Comparison of ENCODE assay signal across 26 mouse cellular contexts in the genomic region with DNA sequence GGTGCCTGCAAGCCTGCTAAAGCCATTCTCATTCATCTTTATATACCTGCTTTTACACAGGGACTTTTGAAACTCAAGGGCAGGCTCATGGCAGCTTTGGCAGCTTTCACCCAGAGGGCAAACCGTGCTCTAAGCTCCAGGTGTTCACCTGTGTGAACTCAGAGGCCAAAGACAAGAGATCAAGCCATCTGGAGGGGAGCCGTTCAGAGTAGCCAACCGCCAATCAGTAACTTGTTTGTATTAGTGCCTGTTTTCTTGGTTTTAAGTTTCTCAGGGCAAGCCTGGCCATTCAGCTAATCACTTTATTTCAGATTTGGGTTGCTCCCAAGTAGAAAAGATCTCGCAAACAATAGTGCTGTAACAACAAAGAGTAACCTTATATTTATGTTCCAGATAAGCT.
DNase-seq lines count a peak whose midpoint lies in the region; ATAC-seq and TF ChIP-seq lines count a peak whose summit lies in the region.
"Had no signal": no experiment of that assay in that cellular context is flagged by ENCODE, and none has a peak within 500 bp of the region (broad histone marks: within the 10 kb centered on the region; RNA-seq: fewer than 3 reads in every experiment).

No protein-coding gene starts in this region.

- no peaks in the 10 kb centered on the region for H3K79me2 ChIP-seq in liver, adult 2 months (ENCODE audit: control insufficient read depth, insufficient read depth, low read length)

- 43% methylated on average over 4 of the region's 4 CpGs for WGBS in liver, adult 2 months
- WGBS in liver, embryonic 11.5 days = 67% methylated on average over 4 of the region's 4 CpGs
- WGBS in embryonic facial prominence, embryonic 14.5 days = 31% methylated on average over 4 of the region's 4 CpGs

- H3K9ac ChIP-seq in liver, adult 2 months (ENCODE audit: low read depth, low read length) = no peak overlapping the region
- H3K9ac ChIP-seq in liver, embryonic 11.5 days (ENCODE audit: low read depth, low read length) = no peak overlapping the region
- no peak overlapping the region for H3K9ac ChIP-seq in embryonic facial prominence, embryonic 14.5 days (ENCODE audit: low read depth, low read length)
- H3K9ac ChIP-seq: embryonic facial prominence, embryonic 15.5 days; forebrain, postnatal 0 days; heart, embryonic 13.5 days; hindbrain, embryonic 12.5 days; hindbrain, embryonic 15.5 days had no signal

- peak overlapping the region; percentile 1; the same call in 1 of the 2 replicates for H3K27ac ChIP-seq in gastrocnemius, adult 2 months
- no peak overlapping the region for H3K27ac ChIP-seq in liver, adult 2 months (replicated peaks; ENCODE audit: insufficient read depth, low read depth, low read length)
- H3K27ac ChIP-seq in liver, embryonic 11.5 days (ENCODE audit: low read depth, low read length) = no peak overlapping the region
- no peak overlapping the region for H3K27ac ChIP-seq in embryonic facial prominence, embryonic 14.5 days (replicated peaks; ENCODE audit: low read depth, low read length)
- H3K27ac ChIP-seq: embryonic facial prominence, embryonic 15.5 days; heart, embryonic 13.5 days; hindbrain, embryonic 12.5 days; hindbrain, embryonic 15.5 days had no signal

- TF ChIP-seq POLR2A in liver, adult 2 months (IDR thresholded peaks at IDR 0.05; ENCODE audit: extremely low read depth, insufficient read depth, low read length) = no peak

- intact Hi-C loops in gastrocnemius, adult 2 months (cut with DNase I) = loop anchor here (10.0 kb wide), 1 partner anchor 110 kb away; no protein-coding TSS in a partner anchor

- no peaks in the 10 kb centered on the region for H3K27me3 ChIP-seq in liver, adult 2 months (ENCODE audit: control insufficient read depth, insufficient read depth, low read length)
- H3K27me3 ChIP-seq in liver, embryonic 11.5 days (replicated peaks; ENCODE audit: control insufficient read depth, insufficient read depth, low read length) = no peaks in the 10 kb centered on the region
- no peaks in the 10 kb centered on the region for H3K27me3 ChIP-seq in embryonic facial prominence, embryonic 14.5 days (replicated peaks; ENCODE audit: control insufficient read depth, insufficient read depth, low read length)
- H3K27me3 ChIP-seq: CH12.LX; embryonic facial prominence, embryonic 15.5 days; heart, embryonic 13.5 days; hindbrain, embryonic 12.5 days; hindbrain, embryonic 15.5 days; Patski had no signal

- H3K4me1 ChIP-seq in liver, adult 2 months (ENCODE audit: control insufficient read depth, insufficient read depth, low read length) = no peaks in the 10 kb centered on the region
- H3K4me1 ChIP-seq in liver, embryonic 11.5 days (replicated peaks; ENCODE audit: control insufficient read depth, insufficient read depth, low read length) = no peaks in the 10 kb centered on the region
- no peaks in the 10 kb centered on the region for H3K4me1 ChIP-seq in embryonic facial prominence, embryonic 14.5 days (ENCODE audit: control insufficient read depth, insufficient read depth, low read length)
- H3K4me1 ChIP-seq: embryonic facial prominence, embryonic 15.5 days; heart, embryonic 13.5 days; hindbrain, embryonic 12.5 days; hindbrain, embryonic 15.5 days had no signal

- ATAC-seq in liver, embryonic 11.5 days (replicated peaks; ENCODE audit: low FRiP score) = no peak
- ATAC-seq in embryonic facial prominence, embryonic 14.5 days (ENCODE audit: low read depth) = peak; percentile 62
- ATAC-seq: forebrain, embryonic 14.5 days; forebrain, postnatal 0 days; intestine, postnatal 0 days; Patski had no signal

- no peaks in the 10 kb centered on the region for H3K36me3 ChIP-seq in liver, adult 2 months (ENCODE audit: control insufficient read depth, insufficient read depth, low read length)
- H3K36me3 ChIP-seq in liver, embryonic 11.5 days (ENCODE audit: control insufficient read depth, insufficient read depth, low read length) = no peaks in the 10 kb centered on the region
- H3K36me3 ChIP-seq in embryonic facial prominence, embryonic 14.5 days (ENCODE audit: control insufficient read depth, insufficient read depth, low read length) = no peaks in the 10 kb centered on the region
- H3K36me3 ChIP-seq: embryonic facial prominence, embryonic 15.5 days; G1E; heart, embryonic 13.5 days; hindbrain, embryonic 12.5 days; hindbrain, embryonic 15.5 days had no signal

- no peak overlapping the region for H3K4me2 ChIP-seq in liver, embryonic 11.5 days
- H3K4me2 ChIP-seq in embryonic facial prominence, embryonic 14.5 days (ENCODE audit: low read depth, low read length) = no peak overlapping the region
- H3K4me2 ChIP-seq: embryonic facial prominence, embryonic 15.5 days; heart, embryonic 13.5 days; hindbrain, embryonic 12.5 days; hindbrain, embryonic 15.5 days had no signal

- H3K9me3 ChIP-seq in liver, embryonic 11.5 days (ENCODE audit: control insufficient read depth, low read length) = no peaks in the 10 kb centered on the region
- no peaks in the 10 kb centered on the region for H3K9me3 ChIP-seq in embryonic facial prominence, embryonic 14.5 days (ENCODE audit: control insufficient read depth, low read length)
- H3K9me3 ChIP-seq: embryonic facial prominence, embryonic 15.5 days; G1E; heart, embryonic 13.5 days; hindbrain, embryonic 12.5 days; hindbrain, embryonic 15.5 days had no signal

- no peak overlapping the region for H3K4me3 ChIP-seq in gastrocnemius, adult 2 months
- no peak overlapping the region for H3K4me3 ChIP-seq in liver, adult 2 months (ENCODE audit: insufficient read depth, low read depth, low read length)
- no peak overlapping the region for H3K4me3 ChIP-seq in liver, embryonic 11.5 days (ENCODE audit: low read depth, low read length)
- H3K4me3 ChIP-seq in embryonic facial prominence, embryonic 14.5 days (ENCODE audit: low read depth, low read length) = no peak overlapping the region
- H3K4me3 ChIP-seq: embryonic facial prominence, embryonic 15.5 days; heart, embryonic 13.5 days; hindbrain, embryonic 12.5 days; hindbrain, embryonic 15.5 days had no signal

- no peak for TF ChIP-seq CTCF in gastrocnemius, adult 2 months (IDR thresholded peaks at IDR 0.05)
- TF ChIP-seq CTCF in liver, adult 2 months (IDR thresholded peaks at IDR 0.05; ENCODE audit: low read depth, low read length) = no peak

- no peak for DNase-seq in gastrocnemius, adult 2 months
- no peak for DNase-seq in gastrocnemius, adult 18-20 months (ENCODE audit: low spot score)
- peak; percentile 34 for DNase-seq in liver, adult 2 months (ENCODE audit: extremely low read depth, low read depth, low spot score)
- no peak for DNase-seq in liver, embryonic 11.5 days (ENCODE audit: low spot score)
- peak; percentile 35 for DNase-seq in embryonic facial prominence, embryonic 14.5 days (ENCODE audit: low spot score)
- no peak for DNase-seq in layer of hippocampus, adult 18-20 months (ENCODE audit: low spot score in 2 of 2)
- DNase-seq: adrenal gland, postnatal 10 days; adrenal gland, postnatal 36 days; B cell, adult 2 months; cerebellum, adult 11 months; cerebellum, adult 2 months; cerebellum, adult 9-11 months; cerebellum, postnatal 36 days; forebrain, postnatal 0 days; gastrocnemius, postnatal 10 days; gastrocnemius, postnatal 36 days; kidney, adult 2 months had no signal

Comparison
In these comparisons a context has a peak if more than half of its experiments do, and no peak if none do; other contexts are left out.
1. DNase-seq: peak in liver, adult 2 months (single experiment) and embryonic facial prominence, embryonic 14.5 days (single experiment); none in gastrocnemius, adult 2 months (single experiment), gastrocnemius, adult 18-20 months (single experiment), liver, embryonic 11.5 days (single experiment) and layer of hippocampus, adult 18-20 months (0 of 2).